Mouse (Mus musculus) common myeloid progenitor, adult 5-6 weeks (primary cell): ENCODE results near the gene Erc2. TPM values are rescaled to one million over a fixed set of nuclear protein-coding genes. Genes with fewer than 3 reads are reported as not detected.

Source experiments
- ATAC-seq: replicated peaks from 2 replicates; pipeline ENCODE4 v1.8.0; 2016; ENCODE audit warnings: low read depth, mild to moderate bottlenecking, moderate TSS enrichment, inconsistent platforms; ENCODE audit not compliant: poor library complexity, severe bottlenecking
- total RNA-seq: library from RNA; stranded (forward); fragments of 200-1000, 187-1606 nt; gene quantifications from 2 replicates; pipeline ENCODE4 v1.2.3, GENCODE M21; 2017

The Erc2 gene
- total RNA-seq, 1 experiment from 2014 or later, result not detected

DNA sequence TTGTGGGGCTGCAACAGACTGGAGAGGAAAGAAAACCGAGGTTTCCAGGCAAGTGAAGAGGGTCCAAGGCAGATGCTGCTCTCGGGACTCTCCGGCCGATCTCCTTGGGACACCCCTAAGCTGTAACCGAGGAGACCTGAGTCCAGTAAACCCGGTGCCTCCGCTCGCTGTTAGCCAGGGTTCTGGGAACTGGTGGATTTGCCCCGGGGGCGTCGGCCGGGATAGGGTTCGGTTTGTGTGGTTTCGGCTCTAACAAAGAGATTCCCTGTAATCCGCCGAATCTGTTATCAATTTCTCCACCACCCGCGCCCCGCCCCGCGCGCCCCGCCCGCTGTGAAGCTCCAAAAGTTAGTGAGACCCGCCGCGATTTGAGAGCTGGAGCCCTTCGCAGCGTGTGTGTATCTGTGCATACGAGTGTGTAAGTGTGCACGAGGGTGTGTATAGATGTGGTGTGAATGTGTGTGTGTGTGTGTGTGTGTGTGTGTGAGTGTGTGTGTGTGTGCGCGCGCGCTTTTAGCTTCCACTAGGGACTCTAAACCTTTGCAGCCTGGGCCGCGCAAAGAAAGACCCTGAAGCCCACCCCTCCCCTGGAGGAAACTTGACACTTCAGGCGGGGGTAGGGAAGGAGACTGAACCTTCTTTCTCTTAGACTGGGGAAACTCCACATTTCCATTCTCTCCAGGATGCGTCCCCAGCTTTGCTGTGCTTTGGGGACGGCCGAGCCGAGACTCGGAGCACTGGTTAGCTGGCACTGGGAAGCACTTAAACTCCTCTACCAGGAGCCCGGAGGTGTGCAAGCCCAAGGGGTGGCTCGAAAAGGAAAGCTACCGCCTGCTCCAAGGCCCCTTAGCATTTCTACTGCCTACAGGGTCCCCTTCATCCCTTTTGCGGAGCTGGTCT lies 887.5 kb downstream of the Erc2 start:
- ATAC-seq, result no peak

DNA sequence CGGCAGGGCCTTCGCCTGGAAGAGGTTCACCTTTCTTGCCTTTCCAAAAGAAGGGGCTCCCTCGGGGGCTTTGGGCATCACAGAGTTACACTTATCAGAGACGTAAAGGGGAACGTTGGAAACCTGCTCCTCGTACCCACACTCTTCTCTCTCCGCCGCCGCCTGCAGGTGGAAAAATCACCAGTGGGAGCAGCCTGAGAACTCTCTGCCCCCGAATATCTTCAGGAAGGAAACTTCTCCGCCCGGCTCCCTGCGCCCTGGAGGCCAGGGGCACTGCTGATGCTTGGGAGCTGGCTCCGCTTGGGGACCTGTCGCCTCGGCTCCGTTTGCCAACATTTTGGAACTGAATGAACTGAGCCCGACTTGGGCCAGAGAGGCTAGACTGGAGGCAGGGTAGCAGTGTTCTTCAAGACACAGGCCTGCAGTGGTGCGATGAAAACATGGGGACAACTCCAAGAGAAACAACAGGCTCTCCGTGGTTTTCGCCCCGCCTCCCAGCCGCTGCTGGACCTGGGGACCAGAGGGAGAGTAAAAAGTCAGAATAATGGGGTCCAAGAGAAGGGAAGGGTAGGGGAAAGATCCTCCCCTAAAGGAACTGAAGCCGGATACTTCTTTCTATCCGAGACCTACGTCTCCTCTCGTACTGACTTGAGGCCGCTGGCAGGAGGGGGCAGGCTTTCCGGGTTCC lies 888.3 kb downstream of the Erc2 start:
- no peak for ATAC-seq

GRCm38 (mm10) chr14:28511029-28511651 lies 888.9 kb downstream of the Erc2 start:
- ATAC-seq, result no peak

GRCm38 (mm10) chr14:28512805-28513590 lies 890.8 kb downstream of the Erc2 start:
- no peak for ATAC-seq

GRCm38 (mm10) chr14:28514171-28514570 lies 891.9 kb downstream of the Erc2 start:
- ATAC-seq, result no peak

- ATAC-seq, result no peak
Measured at GRCm38 (mm10) chr14:28515331-28515730, 893.1 kb downstream of the Erc2 start.

- no peak for ATAC-seq
Measured at GRCm38 (mm10) chr14:28517631-28518560, 895.7 kb downstream of the Erc2 start.

DNA sequence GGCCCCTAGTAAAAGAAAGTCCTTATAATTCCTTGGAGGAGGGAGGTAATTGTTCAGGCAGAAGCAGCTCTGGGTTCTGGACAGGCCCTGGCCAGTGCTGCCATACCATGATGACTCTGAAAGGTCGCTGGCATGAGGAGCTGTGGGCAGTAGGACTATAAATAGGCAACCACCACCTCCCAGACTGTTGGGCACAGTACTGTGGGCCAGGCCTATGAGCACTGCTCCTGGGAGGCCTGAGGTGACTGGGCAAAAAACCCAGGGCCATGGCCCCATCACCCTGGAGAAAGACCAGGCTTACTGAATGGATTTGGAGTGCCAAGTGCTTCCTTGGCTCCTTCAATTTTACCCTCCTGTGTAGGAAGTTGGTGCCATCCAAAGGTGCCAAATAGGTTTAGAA lies 898.9 kb downstream of the Erc2 start:
- no peak for ATAC-seq

DNA sequence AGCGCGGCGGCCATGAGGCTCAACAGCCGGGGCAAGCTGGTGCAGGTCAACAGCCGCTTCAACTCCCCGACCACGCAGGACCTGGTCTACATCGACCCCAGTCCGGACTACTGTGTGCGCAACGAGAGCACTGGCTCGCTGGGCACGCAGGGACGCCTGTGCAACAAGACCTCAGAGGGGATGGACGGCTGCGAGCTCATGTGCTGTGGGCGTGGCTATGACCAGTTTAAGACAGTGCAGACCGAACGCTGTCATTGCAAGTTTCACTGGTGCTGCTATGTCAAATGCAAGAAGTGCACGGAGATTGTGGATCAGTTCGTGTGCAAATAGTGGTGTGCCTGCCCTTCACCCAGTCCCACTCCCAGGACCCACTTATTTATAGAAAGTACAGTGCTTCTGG lies 900.4 kb downstream of the Erc2 start:
- ATAC-seq, result no peak

DNA sequence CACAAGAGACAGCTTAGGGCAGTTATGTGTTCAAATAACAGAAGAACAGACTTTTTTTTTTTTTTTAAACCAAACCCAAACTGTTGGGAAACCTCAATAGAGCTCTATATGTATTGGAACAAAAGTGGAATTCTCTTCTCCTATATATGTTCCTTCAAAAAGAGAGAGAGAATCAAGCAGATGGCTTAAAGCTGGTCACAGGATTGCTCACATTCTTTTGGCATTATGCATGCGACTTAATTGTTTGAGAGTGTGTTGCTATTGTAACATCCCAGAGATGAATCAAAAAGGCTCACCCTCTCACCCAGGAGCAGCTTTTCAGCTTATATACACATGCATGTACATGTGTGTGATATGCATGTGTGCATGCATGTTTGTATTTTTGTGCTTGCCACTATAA lies 903.3 kb downstream of the Erc2 start:
- ATAC-seq, result no peak

Other genes with a start within 250 kb of the Erc2 start
- gene Fam208a, start 193.6 kb upstream of the Erc2 start, total RNA-seq, result 36.1 and 37.9 TPM in 2 replicates
- 14.2 and 17.8 TPM in 2 replicates for gene Ccdc66, start 114.0 kb upstream of the Erc2 start, total RNA-seq